Mouse (Mus musculus) telencephalon, adult 2 months (tissue): ENCODE measurements around the gene Tmem108.

Experiments used
- DNase-seq: peaks from one replicate; pipeline ENCODE4 v3.0.0-alpha.2; 2011; ENCODE audit warnings: low read depth, low spot score

The Tmem108 gene

GRCm38 (mm10) chr9:103590801-103591200, 170.8 kb downstream of the Tmem108 start:
- no peak for DNase-seq

- DNase-seq: peak; percentile 68
Observed at GRCm38 (mm10) chr9:103584865-103585264, 176.8 kb downstream of the Tmem108 start.

- no peak for DNase-seq
Observed at GRCm38 (mm10) chr9:103582249-103582961, 179.2 kb downstream of the Tmem108 start.

- no peak for DNase-seq
Observed at GRCm38 (mm10) chr9:103580621-103581020, 181.0 kb downstream of the Tmem108 start.

- no peak for DNase-seq
Observed at GRCm38 (mm10) chr9:103580186-103580585, 181.5 kb downstream of the Tmem108 start.

- DNase-seq: no peak
Observed at GRCm38 (mm10) chr9:103579411-103580026, 182.1 kb downstream of the Tmem108 start.

GRCm38 (mm10) chr9:103577731-103578130, 183.9 kb downstream of the Tmem108 start:
- no peak for DNase-seq

- DNase-seq: no peak
Observed at GRCm38 (mm10) chr9:103577181-103577580, 184.5 kb downstream of the Tmem108 start.

- DNase-seq: no peak
Observed at GRCm38 (mm10) chr9:103575901-103576300, 185.7 kb downstream of the Tmem108 start.

- no peak for DNase-seq
Observed at GRCm38 (mm10) chr9:103573994-103574750, 187.5 kb downstream of the Tmem108 start.

GRCm38 (mm10) chr9:103570158-103570741, 191.4 kb downstream of the Tmem108 start:
- DNase-seq: no peak

GRCm38 (mm10) chr9:103568983-103569382, 192.7 kb downstream of the Tmem108 start:
- no peak for DNase-seq

- no peak for DNase-seq
Observed at GRCm38 (mm10) chr9:103565186-103565585, 196.5 kb downstream of the Tmem108 start.

GRCm38 (mm10) chr9:103563864-103564610, 197.6 kb downstream of the Tmem108 start:
- no peak for DNase-seq

GRCm38 (mm10) chr9:103562063-103562462, 199.6 kb downstream of the Tmem108 start:
- DNase-seq: no peak

- DNase-seq: no peak
Observed at GRCm38 (mm10) chr9:103558741-103559140, 202.9 kb downstream of the Tmem108 start.

GRCm38 (mm10) chr9:103558240-103558639, 203.4 kb downstream of the Tmem108 start:
- peak; percentile 80 for DNase-seq

GRCm38 (mm10) chr9:103557085-103557484, 204.6 kb downstream of the Tmem108 start:
- DNase-seq: no peak

- no peak for DNase-seq
Observed at GRCm38 (mm10) chr9:103555334-103555733, 206.3 kb downstream of the Tmem108 start.

GRCm38 (mm10) chr9:103550661-103551248, 210.9 kb downstream of the Tmem108 start:
- no peak for DNase-seq

- peak; percentile 85 for DNase-seq
Observed at GRCm38 (mm10) chr9:103549178-103549577, 212.5 kb downstream of the Tmem108 start.
